Mouse (Mus musculus): ENCODE results near the gene Sf3b1. TPM values are rescaled to one million over a fixed set of nuclear protein-coding genes. Genes with fewer than 3 reads are reported as not detected.
A peak's percentile ranks its signal among the peaks of the same experiment; 100 is the strongest.
"Not testable (repeated sequence)": the region's sequence is repeated elsewhere in the genome, so short reads cannot be mapped to it uniquely, and the experiment has no call there.

The Sf3b1 gene
- polyA plus RNA-seq, 1 experiment from 2014 or later = 149 TPM

DNA sequence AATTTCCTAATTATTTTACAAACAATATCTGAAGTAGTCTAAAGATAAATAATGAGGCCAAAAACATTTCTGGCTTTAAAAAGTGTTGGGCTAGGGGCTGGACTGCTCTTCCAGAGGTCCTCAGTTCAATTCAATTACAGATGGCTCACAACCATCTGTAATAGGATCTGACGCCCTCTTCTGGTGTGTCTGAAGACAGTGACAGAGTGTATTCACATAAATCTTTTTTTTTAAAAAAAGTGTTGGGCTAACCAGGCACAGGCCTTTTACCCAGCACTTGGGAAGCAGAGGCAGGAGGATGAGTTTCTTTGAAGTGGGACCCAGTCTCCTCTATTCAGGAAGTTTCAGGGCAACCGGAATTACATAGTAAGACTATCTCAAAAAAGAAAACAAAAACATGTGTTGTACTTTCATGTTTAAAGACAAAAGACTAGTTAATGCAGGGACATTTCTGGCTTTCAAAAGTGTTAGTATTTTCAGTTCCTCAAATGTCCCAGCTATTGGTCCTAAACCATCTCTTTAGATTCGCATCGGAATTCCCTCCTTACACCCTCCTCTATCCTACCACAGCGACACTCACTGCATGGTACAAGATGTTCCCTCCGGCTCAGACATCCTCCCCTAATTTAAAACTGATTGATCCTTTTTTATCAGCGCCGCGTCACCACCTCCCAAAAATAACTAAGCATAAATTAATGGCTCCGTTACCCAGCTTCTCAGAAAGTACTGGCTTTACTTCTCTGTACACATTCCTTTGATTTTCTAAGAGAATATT is 1.4 kb downstream of the Sf3b1 start:
- H3K9me3 ChIP-seq (ENCODE audit: control insufficient read depth) = no peaks in the 10 kb centered on the region
- peak overlapping the region; percentile 98 for H3K9ac ChIP-seq (ENCODE audit: low read depth, low read length)
- H3K36me3 ChIP-seq (ENCODE audit: control insufficient read depth, insufficient read depth) = no peaks in the 10 kb centered on the region
- peak overlapping the region; percentile 70 for H3K4me2 ChIP-seq (replicated peaks; ENCODE audit: low read depth)
- 4% methylated on average over 10 of the region's 10 CpGs for WGBS
- H3K4me1 ChIP-seq (replicated peaks; ENCODE audit: control insufficient read depth, insufficient read depth, low read length) = 0 out of 2 replicates have a peak, but pooled peaks cover 2% of the 10 kb centered on the region
- peak overlapping the region; percentile 94 for H3K4me3 ChIP-seq (ENCODE audit: low read depth, low read length)
- ATAC-seq = no peak
- peak; percentile 39 for TF ChIP-seq CTCF (IDR thresholded peaks at IDR 0.05; ENCODE audit: low read depth)
- no peaks in the 10 kb centered on the region for H3K27me3 ChIP-seq (replicated peaks; ENCODE audit: control insufficient read depth, insufficient read depth, low read length)
- peak overlapping the region; percentile 96; the same call in 1 of the 2 replicates for H3K27ac ChIP-seq (ENCODE audit: low read depth, low read length)

DNA sequence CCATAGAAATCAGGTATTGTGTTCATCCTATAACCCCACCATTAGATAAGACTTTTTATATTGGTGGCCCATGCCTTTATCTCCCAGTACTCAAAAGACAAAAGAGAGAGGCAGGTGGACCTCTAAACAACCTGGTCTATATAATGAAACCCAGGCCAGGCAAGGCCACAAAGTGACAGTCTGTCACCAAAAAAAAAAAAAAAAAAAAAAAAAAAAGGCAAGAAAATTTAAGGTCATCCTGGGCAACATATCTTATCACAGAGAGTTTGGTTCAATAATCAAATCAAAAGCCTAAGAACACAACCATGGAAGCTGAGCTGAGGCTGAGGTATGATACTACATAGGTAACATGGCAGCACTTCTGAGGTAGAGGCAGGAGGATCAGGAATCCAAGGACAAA is 5.4 kb downstream of the Sf3b1 start:
- Histone ChIP-seq H3K4me2 (replicated peaks; ENCODE audit: low read depth) (no peak overlapping the region), H3K9me3 (ENCODE audit: control insufficient read depth) (no peaks in the 10 kb centered on the region), H3K27ac (ENCODE audit: low read depth, low read length) (no peak overlapping the region), H3K9ac (ENCODE audit: low read depth, low read length) (no peak overlapping the region), H3K36me3 (ENCODE audit: control insufficient read depth, insufficient read depth) (peaks cover 18% of the 10 kb centered on the region), H3K4me3 (ENCODE audit: low read depth, low read length) (no peak overlapping the region), H3K27me3 (replicated peaks; ENCODE audit: control insufficient read depth, insufficient read depth, low read length) (no peaks in the 10 kb centered on the region), H3K4me1 (replicated peaks; ENCODE audit: control insufficient read depth, insufficient read depth, low read length) (0 out of 2 replicates have a peak, but pooled peaks cover 2% of the 10 kb centered on the region)
- ATAC-seq = no peak
- TF ChIP-seq CTCF (IDR thresholded peaks at IDR 0.05; ENCODE audit: low read depth) = no peak

DNA sequence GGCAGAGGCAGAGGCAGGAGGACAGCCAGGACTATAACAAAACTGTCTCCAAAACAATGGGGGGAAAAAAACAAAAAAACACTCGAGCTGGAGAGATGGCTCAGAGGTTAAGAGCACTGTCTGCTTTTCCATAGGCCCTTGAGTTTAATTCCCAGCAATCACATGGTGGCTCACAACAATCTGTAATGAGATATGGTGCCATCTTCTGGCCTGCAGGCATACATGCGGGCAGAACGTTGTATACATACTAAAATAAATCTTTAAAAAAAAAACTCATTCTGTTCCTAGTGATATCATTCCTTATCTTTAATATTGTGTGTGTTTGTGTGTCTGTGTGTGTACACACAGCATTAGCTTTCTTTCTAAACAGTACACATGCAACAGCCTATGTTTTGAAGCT is 14.8 kb downstream of the Sf3b1 start:
- 48% methylated on average over 3 of the region's 3 CpGs for WGBS
- Histone ChIP-seq H3K9me3 (ENCODE audit: control insufficient read depth) (no peaks in the 10 kb centered on the region), H3K4me2 (replicated peaks; ENCODE audit: low read depth) (no peak overlapping the region), H3K27me3 (replicated peaks; ENCODE audit: control insufficient read depth, insufficient read depth, low read length) (no peaks in the 10 kb centered on the region), H3K27ac (ENCODE audit: low read depth, low read length) (no peak overlapping the region), H3K9ac (ENCODE audit: low read depth, low read length) (no peak overlapping the region), H3K36me3 (ENCODE audit: control insufficient read depth, insufficient read depth) (peaks cover 56% of the 10 kb centered on the region), H3K4me1 (replicated peaks; ENCODE audit: control insufficient read depth, insufficient read depth, low read length) (no peaks in the 10 kb centered on the region), H3K4me3 (ENCODE audit: low read depth, low read length) (no peak overlapping the region)
- peak; percentile 55 for TF ChIP-seq CTCF (IDR thresholded peaks at IDR 0.05; ENCODE audit: low read depth)
- ATAC-seq = no peak

DNA sequence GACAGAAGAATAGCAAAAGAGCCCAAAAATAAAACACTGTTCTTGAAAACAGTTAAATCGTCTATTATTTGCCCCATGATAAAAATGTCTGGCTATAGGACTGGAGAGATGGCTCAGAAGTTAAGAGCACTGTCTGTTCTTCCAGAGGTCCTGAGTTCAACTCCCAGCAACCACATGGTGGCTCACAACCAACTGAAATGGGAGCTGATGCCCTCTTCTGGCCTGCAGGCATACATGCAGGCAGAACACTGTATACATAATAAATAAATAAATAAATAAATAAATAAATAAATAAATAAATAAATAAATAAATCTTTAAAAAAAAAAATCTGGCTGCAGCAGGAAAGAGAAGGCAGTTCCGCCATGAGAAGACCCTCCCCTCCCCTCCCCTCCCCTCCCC is 19.0 kb downstream of the Sf3b1 start:
- 88% methylated on average over 2 of the region's 2 CpGs for WGBS
- not testable (repeated sequence) for H3K4me2 ChIP-seq (replicated peaks; ENCODE audit: low read depth); H3K27ac ChIP-seq (ENCODE audit: low read depth, low read length); H3K9me3 ChIP-seq (ENCODE audit: control insufficient read depth); H3K4me3 ChIP-seq (ENCODE audit: low read depth, low read length); H3K27me3 ChIP-seq (replicated peaks; ENCODE audit: control insufficient read depth, insufficient read depth, low read length); ATAC-seq; H3K9ac ChIP-seq (ENCODE audit: low read depth, low read length); H3K4me1 ChIP-seq (replicated peaks; ENCODE audit: control insufficient read depth, insufficient read depth, low read length)
- H3K36me3 ChIP-seq (ENCODE audit: control insufficient read depth, insufficient read depth) = peaks cover 69% of the 10 kb centered on the region
- TF ChIP-seq CTCF (IDR thresholded peaks at IDR 0.05; ENCODE audit: low read depth) = peak; percentile 40

DNA sequence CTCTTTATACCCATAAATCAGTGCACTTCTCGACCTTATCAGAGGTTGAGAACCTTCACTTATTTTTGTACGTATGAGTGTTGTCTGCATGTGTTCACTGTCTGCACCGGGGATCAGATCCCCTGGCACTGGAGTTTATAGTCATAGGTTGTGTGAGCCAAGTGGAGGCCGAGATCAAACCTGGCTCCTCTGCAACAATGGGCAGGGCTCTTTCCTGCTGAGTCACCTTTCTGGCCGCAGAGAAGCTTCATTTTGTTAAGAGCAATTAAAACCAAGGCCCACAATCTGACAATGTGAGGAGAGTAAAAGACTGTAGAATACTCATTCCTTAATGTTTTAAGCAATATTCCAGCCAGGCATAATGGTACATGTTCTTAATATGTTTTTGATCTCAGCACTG is 33.7 kb downstream of the Sf3b1 start:
- WGBS = 83% methylated on average over 5 of the region's 5 CpGs
- ATAC-seq = no peak
- H3K36me3 ChIP-seq (ENCODE audit: control insufficient read depth, insufficient read depth) = peaks cover 79% of the 10 kb centered on the region
- H3K9me3 ChIP-seq (ENCODE audit: control insufficient read depth) = no peaks in the 10 kb centered on the region
- H3K4me3 ChIP-seq (ENCODE audit: low read depth, low read length) = no peak overlapping the region
- H3K9ac ChIP-seq (ENCODE audit: low read depth, low read length) = no peak overlapping the region
- H3K27me3 ChIP-seq (replicated peaks; ENCODE audit: control insufficient read depth, insufficient read depth, low read length) = no peaks in the 10 kb centered on the region
- H3K27ac ChIP-seq (ENCODE audit: low read depth, low read length) = no peak overlapping the region
- no peak overlapping the region for H3K4me2 ChIP-seq (replicated peaks; ENCODE audit: low read depth)
- no peak for TF ChIP-seq CTCF (IDR thresholded peaks at IDR 0.05; ENCODE audit: low read depth)
- no peaks in the 10 kb centered on the region for H3K4me1 ChIP-seq (replicated peaks; ENCODE audit: control insufficient read depth, insufficient read depth, low read length)

DNA sequence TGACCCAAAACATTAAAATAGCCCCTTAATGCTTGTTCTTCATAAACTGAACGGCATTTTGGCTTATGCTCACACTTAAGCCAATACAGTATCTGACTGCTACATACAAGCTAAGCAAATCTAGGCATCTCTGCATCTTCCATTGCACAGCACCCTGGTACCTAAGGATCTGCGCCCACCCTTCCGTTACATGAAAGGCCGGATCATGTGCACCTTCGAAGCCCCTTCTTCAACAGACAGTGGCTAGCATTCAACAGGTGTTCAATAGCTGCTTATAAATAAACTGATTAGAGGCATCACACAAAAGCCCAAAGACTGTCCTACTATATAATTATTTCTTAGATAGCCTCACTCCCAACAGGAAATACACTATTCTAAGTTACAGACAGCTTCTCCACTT is 41.0 kb downstream of the Sf3b1 start:
- H3K27ac ChIP-seq (ENCODE audit: low read depth, low read length) = no peak overlapping the region
- no peaks in the 10 kb centered on the region for H3K27me3 ChIP-seq (replicated peaks; ENCODE audit: control insufficient read depth, insufficient read depth, low read length)
- no peak for TF ChIP-seq CTCF (IDR thresholded peaks at IDR 0.05; ENCODE audit: low read depth)
- ATAC-seq = no peak
- H3K9ac ChIP-seq (ENCODE audit: low read depth, low read length) = no peak overlapping the region
- peaks cover 50% of the 10 kb centered on the region for H3K36me3 ChIP-seq (ENCODE audit: control insufficient read depth, insufficient read depth)
- WGBS = 95% methylated on average over 5 of the region's 5 CpGs
- H3K4me1 ChIP-seq (replicated peaks; ENCODE audit: control insufficient read depth, insufficient read depth, low read length) = no peaks in the 10 kb centered on the region
- H3K4me3 ChIP-seq (ENCODE audit: low read depth, low read length) = no peak overlapping the region
- no peak overlapping the region for H3K4me2 ChIP-seq (replicated peaks; ENCODE audit: low read depth)
- H3K9me3 ChIP-seq (ENCODE audit: control insufficient read depth) = no peaks in the 10 kb centered on the region
